Mouse (Mus musculus): Measurements from ENCODE around the gene Slc35e4. TPM values are rescaled to one million over a fixed set of nuclear protein-coding genes. Genes with fewer than 3 reads are reported as not detected.

The Slc35e4 gene
- 2.7 TPM for polyA plus RNA-seq (2017; shearing (Covaris generic))

GRCm38 (mm10) chr11:3914109-3914840, at the start of gene Slc35e4:
Gene Slc35e4, minus strand, starts transcription at chr11:3914664.

DNA sequence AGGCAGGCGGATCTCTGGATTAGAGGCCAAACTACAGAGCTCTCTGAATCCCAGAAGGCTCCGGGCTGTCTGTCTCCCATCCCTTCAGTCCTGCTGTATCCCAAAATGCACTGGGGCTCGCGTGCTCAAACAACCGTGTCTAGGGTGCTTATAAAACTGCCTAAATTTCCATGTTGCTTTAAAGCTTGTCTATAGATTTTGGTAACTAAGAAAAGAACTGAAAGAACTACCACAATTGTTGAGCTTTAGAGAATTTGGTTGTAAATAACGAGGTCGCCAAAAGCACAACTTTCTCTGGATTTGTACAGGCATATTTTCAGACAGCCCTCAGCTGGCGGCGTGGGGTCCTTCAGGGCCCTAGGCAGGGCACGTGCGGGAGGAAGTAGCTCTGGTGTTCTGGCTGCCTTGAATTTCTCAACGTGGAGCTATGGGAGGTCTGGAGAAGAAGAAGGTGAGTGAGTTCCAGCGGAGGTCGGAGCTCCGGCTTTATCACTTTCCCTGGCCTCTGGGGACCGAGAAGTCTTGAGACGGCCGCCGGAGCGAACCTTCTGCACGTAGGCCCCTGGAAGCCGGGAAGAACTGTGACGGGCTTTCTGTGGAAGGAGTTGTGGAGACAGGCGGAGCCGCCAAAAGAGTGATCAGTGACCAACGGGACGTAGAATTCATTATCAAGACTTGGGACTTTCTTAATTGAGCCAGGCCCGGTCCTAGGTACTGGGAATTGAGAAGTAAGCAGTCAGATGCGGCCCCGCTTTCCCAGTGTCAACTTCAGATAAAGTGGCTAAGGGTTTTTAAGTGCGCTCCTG, 49.3 kb upstream of the Slc35e4 start, which contains the start of gene Pes1:
TSS of gene Pes1 (plus strand) at position 366 of the 806 bp plus-strand sequence.

DNA sequence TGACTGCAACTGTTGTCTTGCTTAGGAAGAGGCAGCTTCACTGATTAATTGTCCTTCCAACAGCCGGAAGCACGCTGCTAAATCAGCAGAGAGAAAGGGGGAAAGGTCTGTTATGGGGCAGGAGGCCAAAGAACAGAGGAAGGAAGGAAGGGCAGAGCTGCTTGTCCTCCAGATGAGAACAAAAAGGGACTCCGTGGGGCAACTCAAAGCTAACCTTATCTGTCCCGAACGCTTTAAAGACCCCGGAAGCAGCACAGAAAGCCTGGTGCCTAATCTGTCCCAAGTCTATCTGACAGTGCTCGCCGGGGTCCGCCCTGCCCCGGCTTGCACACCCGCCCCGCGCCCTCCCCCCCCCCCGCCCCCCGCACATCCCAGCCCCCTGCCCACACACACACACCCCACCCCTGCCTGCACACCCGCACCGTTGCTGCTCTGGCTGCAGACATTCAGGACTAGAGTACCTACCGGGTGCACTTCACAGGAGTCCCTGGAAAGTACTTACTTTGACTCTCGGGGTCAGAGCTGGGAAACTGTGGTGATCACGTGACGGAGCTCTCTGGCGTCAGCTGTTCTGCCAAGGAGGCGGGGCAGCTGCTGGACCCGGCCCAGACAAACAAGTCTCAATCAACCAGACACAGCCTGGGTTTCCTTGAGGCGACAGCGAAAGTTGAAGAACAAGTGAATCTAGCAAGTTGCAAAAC, 17.2 kb upstream of the Slc35e4 start, which contains the start of gene Tcn2:
TSS of gene Tcn2 (minus strand) at position 649 of the 701 bp plus-strand sequence.

DNA sequence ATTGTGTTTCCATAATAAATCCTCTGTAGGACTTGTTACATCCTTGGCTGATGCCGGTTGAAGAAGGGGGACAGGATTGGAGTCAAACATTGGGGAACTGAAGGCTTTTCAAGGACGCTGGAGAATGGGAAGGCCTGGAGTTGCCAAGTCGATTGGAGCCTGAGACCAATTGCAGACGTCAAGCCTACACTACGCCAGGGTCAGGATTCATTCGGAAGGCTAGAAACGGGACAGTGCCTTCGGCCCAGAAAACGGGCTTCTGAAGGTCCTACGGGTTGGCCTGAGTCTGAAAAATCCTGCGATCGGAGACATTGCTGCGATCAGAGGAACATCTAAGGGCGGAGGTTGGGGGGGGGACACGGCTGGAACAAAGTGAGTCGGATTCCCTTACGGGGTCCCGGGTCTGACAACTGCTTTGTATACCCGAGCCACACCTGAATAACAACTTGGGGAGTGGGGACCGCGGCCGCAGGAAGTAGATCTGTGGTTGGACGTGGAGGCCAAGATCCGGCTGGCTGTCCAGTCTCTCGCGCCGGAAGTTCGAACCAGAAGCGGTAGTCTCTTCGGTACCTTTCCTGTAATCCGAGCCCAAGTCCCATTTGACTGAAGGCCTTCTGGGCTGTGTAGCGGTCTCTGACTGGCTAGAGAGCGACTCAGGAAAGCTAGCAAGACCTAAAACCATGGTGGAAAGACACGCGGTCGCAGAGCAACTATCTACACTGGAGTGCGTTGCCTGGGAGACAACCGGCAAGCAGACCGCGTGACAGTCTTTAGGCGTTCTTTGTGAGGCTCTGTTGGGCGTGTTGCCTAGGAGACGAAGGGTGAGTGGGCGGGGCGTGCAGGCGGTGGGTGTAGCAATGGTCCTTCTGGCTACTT, 19.8 kb downstream of the Slc35e4 start, which contains the start of the genes 4921536K21Rik and Dusp18:
TSS of gene 4921536K21Rik (minus strand) at position 693 of the 876 bp plus-strand sequence.
TSS of gene Dusp18 (plus strand) at position 835 of the 876 bp plus-strand sequence.

DNA sequence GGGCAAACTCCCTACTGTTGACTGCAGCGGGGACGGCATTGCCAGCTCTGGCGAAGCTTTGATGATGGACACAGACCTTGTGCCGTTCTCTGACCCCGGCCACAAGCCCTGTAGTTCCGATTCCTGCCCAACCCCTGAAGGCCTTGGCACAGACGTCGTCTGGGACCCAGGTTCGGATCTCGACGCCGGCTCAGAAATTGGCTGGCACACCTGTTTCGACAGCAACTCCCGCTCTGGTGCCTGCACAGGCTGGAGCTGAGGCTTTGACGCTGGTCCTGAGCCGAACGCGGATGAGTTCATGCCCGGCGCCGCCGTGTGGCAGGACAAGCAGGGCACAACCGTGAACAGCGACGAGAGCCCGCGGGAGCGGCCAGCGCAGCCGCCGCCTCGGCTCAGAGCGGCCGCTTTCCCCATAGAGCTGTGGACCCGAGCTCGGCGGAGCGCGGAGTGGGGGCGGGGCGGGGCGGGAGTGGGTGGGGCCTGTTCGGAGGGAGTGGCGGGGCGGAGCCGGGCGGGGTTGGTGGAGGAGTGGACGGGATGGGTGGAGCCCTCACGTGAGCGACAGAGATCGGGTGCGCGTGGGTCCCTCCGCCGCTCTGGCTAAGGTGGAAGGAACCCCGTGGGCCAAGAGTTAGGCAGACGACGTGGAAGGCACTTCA, 50.9 kb downstream of the Slc35e4 start, which contains the start of gene Osbp2:
TSS of gene Osbp2 (minus strand) at position 450 of the 659 bp plus-strand sequence.

Other genes with a start within 250 kb of the Slc35e4 start
- not detected for gene Osbp2, start 50.8 kb downstream of the Slc35e4 start, polyA plus RNA-seq (2017; shearing (Covaris generic))
- gene 4921536K21Rik, start 19.6 kb downstream of the Slc35e4 start, polyA plus RNA-seq (2017; shearing (Covaris generic)), result not detected
- 1.1 TPM for gene Dusp18, start 19.4 kb downstream of the Slc35e4 start, polyA plus RNA-seq (2017; shearing (Covaris generic))
- 17.8 TPM for gene Tcn2, start 17.5 kb upstream of the Slc35e4 start, polyA plus RNA-seq (2017; shearing (Covaris generic))
- gene Pes1, start 49.3 kb upstream of the Slc35e4 start, polyA plus RNA-seq (2017; shearing (Covaris generic)), result 57.1 TPM
- 0.45 TPM for gene 4930556J24Rik, start 62.1 kb upstream of the Slc35e4 start, polyA plus RNA-seq (2017; shearing (Covaris generic))
- gene Gal3st1, start 69.0 kb upstream of the Slc35e4 start, polyA plus RNA-seq (2017; shearing (Covaris generic)), result not detected
- 0.11 TPM for gene Sec14l4, start 116.8 kb upstream of the Slc35e4 start, polyA plus RNA-seq (2017; shearing (Covaris generic))
- gene Sec14l3, start 150.2 kb upstream of the Slc35e4 start, polyA plus RNA-seq (2017; shearing (Covaris generic)), result 0.62 TPM
- gene Mtfp1, start 180.8 kb upstream of the Slc35e4 start, polyA plus RNA-seq (2017; shearing (Covaris generic)), result 0.63 TPM
- 0.62 TPM for gene Sec14l2, start 208.8 kb upstream of the Slc35e4 start, polyA plus RNA-seq (2017; shearing (Covaris generic))
- gene Rnf215, start 220.5 kb upstream of the Slc35e4 start, polyA plus RNA-seq (2017; shearing (Covaris generic)), result 27.5 TPM
- gene Ccdc157, start 245.6 kb upstream of the Slc35e4 start, polyA plus RNA-seq (2017; shearing (Covaris generic)), result 7.3 TPM
- 38.1 TPM for gene Sf3a1, start 245.7 kb upstream of the Slc35e4 start, polyA plus RNA-seq (2017; shearing (Covaris generic))

All from effector memory CD4-positive, alpha-beta T cell, adult 7 months (primary cell).